Mouse (Mus musculus) myocyte (in vitro differentiated cells): ENCODE measurements at regions not wholly inside any gene's neighbourhood (a gene's known extent, or its start where the extent isn't known, plus 50 kb on each side); places are given as distances from the start of the nearest gene placed in this dataset.

ENCODE experiments used
- E2F4 ChIP-seq: IDR thresholded peaks from one replicate; pipeline ENCODE4 v1.6.1; 2011; ENCODE audit warnings: mild to moderate bottlenecking, control low read depth, moderate library complexity; ENCODE audit not compliant: insufficient read depth
- MYOD1 ChIP-seq, 3 experiments: IDR thresholded peaks; one replicate each; pipeline ENCODE4 v1.6.1; 2011; ENCODE audit warnings: control low read depth in 2 of 3, low read depth in 2 of 3, mild to moderate bottlenecking in 2 of 3, moderate library complexity in 1 of 3; ENCODE audit not compliant: insufficient read length in 2 of 3, control insufficient read depth in 1 of 3
- MYOG ChIP-seq, 3 experiments: IDR thresholded peaks; one replicate each; pipeline ENCODE4 v1.6.1; 2011; ENCODE audit warnings: control low read depth in 2 of 3, low read depth in 2 of 3, mild to moderate bottlenecking in 2 of 3; ENCODE audit not compliant: insufficient read length in 2 of 3, control insufficient read depth in 1 of 3, insufficient read depth in 1 of 3
- POLR2A ChIP-seq: IDR thresholded peaks from one replicate; pipeline ENCODE4 v1.6.1; 2011; ENCODE audit warnings: low read depth, mild to moderate bottlenecking, control low read depth, moderate library complexity; ENCODE audit not compliant: insufficient read length
- POLR2AphosphoS2 ChIP-seq: IDR thresholded peaks from one replicate; pipeline ENCODE4 v1.6.1; 2011; ENCODE audit warnings: low read depth, control low read depth; ENCODE audit not compliant: insufficient read length
- TCF12 ChIP-seq: IDR thresholded peaks from one replicate; pipeline ENCODE4 v1.6.1; 2011; ENCODE audit warnings: mild to moderate bottlenecking, control low read depth; ENCODE audit not compliant: poor library complexity, insufficient read depth, severe bottlenecking
- TCF3 ChIP-seq: IDR thresholded peaks from one replicate; pipeline ENCODE4 v1.6.1; 2011; ENCODE audit warnings: low read depth, control low read depth; ENCODE audit not compliant: insufficient read length
- USF1 ChIP-seq: IDR thresholded peaks from one replicate; pipeline ENCODE4 v1.6.1; 2011; ENCODE audit warnings: low read depth, mild to moderate bottlenecking, control low read depth, moderate library complexity

DNA sequence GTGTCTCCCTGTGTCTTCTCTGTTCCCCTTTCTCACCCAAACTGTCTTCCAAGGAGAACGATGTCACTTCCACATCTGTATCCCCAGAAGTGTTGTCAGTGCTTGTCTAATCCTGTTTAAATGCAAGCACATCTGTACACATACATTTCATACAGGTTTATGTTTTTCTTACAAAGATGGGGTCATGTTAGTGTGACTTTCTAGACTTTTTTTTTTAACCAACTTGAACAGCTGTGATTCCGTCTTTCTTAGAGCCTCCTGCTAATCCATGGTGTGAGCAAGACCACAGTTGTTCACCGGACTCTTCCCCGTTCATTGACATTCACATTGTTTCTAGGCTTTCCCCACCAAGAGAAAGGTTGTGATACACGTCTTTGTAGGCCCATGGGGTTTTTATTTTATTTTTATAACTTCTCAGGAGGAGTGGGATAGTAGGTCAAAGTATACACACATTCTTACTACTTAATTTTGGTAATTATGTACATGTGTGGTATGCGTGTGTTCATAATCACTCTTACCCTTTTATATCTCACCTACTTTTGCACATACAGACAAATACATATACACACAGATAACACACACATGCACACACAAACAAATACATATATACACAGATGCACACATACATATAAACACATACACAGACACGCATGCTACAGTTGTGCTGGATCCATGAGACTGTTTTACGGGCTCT lies 100.6 kb upstream of the Cpm start:
- TF ChIP-seq POLR2A (no peak), MYOD1 (IDR thresholded peaks at IDR 0.05; ENCODE audit: control insufficient read depth in 1 of 3, insufficient read length in 2 of 3, low read depth in 2 of 3) (no peak), TCF3 (no peak), POLR2AphosphoS2 (no peak), E2F4 (no peak), TCF12 (no peak), MYOG (IDR thresholded peaks at IDR 0.05; ENCODE audit: control insufficient read depth in 1 of 3, insufficient read depth in 1 of 3, insufficient read length in 2 of 3, low read depth in 2 of 3) (no peak), USF1 (no peak)
